Mouse (Mus musculus) mature B cell (primary cell): ENCODE data around the gene Heatr3.
"Not testable (repeated sequence)": the region's sequence is repeated elsewhere in the genome, so short reads cannot be mapped to it uniquely, and the experiment has no call there.

Experiments
- in situ Hi-C: fragments of 300-500 bp; cut with MboI; formaldehyde crosslinking; loops from 2 replicates; pipeline ENCODE4 v1.14.3; 2019

Heatr3 gene

DNA sequence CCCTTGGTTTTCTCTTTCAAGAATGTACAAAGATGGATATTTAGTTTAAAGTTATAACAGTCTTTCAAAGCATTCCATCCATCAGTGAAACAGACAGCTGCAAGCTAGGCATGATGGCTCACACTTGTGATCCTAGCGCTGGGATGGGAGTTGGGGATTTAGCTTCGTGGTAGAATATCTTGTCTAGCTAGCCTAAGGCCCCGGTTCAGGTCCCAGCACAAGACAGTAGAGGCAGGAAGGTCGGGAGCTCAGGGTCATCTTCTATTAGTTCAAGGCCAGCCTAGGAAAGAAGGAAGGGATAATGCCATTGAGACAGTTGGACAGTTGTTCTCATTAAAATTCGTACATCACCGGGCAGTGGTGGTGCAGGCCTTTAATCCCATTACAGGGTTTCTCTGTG, 48.1 kb downstream of the Heatr3 start:
- in situ Hi-C loops, result no loop called here

DNA sequence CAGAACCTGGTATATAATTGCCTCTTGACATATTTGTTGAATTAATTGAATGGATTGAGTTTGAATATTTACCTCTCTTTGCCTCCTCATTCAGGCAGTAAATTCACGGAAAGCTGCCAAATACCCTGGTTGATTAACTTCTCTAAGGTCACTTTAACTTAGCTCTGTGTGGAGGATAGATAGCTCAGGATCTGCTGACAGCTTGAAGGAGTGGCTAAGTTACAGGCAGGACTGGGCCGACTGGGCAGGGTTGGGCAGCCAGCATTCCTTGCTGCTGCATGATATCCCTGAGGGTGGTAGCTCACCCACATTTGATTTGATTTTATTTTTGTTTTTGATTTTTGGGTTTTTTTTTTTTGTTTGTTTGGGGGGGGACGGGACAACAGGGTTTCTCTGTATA, 59.7 kb downstream of the Heatr3 start:
- in situ Hi-C loops, result no loop called here

DNA sequence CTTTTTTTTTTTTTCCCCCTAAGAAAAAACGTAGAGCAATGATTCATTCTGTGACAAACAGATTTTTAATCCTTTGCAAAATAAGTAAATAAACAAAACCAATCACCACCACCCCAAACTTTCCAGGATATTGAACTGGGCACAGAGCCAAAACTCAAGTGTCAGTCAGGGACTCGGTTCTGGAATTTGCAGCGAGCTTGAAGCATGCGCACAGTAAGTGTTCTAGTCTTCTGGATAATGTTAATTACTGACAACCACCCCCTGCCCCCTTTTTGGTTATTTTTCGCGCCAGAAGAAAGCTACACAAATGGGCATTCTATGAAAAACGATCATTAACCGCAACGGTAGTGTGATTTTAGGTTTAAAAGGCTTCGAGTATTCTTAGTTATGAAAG, 60.9 kb downstream of the Heatr3 start:
- in situ Hi-C loops, result no loop called here

DNA sequence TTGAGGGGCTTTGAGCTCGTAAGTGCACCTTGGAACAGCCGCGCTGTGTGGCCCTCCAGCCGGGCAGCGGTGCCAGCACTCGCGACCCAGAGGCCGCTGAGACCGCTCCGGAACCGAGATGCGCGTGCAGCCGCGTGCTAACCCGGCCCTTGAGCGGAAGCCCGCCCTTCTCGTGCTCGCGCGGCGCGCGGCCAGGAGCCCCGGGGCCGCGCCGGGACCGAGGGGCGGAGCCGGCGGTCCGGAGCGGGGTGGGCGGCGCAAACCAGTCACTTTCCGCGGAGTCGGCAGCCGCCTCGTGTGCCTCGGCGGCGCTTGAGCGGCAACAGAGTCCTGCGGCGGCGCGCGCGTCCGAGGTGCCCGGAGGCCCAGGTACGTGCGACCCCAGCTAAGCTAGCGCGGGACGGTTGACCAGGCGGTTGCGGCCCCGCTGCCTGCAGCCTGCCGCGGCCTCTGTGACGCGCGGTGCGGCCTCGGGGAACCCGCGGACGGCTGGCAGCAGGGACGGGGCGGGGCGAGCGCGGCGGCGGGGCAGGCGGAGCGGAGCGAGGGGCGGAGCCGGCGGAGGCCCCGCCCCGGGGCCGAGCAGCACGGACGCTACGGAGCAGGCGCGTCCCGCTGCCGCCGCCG, 61.4 kb downstream of the Heatr3 start, which contains the start of gene Tent4b:
Gene Tent4b (plus strand): TSS at position 269 of the 627 bp plus-strand sequence.
- in situ Hi-C loops, result no loop called here

DNA sequence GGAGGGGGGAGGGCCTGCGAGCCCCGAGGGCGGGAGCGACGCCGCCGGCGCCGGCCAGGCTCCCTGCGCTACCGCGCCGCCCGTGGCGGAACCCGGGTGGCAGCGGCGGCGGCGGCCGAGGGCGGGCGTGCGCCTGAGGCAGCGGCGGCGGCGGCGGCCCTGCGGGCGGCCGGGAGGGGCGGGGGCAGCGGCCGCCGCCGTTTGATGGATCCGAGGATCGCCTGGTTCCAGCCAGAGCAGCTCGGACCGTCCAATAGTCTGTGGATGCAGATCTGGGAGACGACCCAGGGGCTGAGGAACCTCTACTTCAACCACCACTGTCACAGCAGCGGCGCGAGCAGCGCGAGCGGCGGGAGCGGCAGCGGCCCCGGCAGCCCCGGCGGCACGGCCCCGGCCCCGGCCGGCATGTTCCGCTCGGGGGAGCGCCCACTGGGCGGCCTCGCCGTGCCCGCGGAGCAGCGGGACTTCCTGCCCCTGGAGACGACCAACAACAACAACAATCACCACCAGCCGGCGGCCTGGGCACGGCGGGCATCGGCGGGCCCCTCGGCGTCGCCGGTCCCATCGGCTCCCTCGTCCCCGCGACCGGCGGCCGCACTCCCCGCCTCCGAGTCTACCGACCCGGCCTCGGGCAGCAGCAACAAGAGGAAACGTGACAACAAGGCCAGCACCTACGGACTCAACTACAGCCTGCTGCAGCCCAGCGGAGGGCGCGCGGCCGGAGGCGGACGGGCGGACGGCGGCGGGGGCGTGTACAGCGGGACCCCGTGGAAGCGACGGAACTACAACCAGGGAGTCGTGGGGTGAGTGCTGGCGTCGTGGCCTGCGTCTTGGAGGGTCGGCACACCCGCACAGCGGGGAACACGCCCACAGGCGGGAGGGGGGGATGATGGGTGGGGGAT, 62.3 kb downstream of the Heatr3 start:
- in situ Hi-C loops, result no loop called here

DNA sequence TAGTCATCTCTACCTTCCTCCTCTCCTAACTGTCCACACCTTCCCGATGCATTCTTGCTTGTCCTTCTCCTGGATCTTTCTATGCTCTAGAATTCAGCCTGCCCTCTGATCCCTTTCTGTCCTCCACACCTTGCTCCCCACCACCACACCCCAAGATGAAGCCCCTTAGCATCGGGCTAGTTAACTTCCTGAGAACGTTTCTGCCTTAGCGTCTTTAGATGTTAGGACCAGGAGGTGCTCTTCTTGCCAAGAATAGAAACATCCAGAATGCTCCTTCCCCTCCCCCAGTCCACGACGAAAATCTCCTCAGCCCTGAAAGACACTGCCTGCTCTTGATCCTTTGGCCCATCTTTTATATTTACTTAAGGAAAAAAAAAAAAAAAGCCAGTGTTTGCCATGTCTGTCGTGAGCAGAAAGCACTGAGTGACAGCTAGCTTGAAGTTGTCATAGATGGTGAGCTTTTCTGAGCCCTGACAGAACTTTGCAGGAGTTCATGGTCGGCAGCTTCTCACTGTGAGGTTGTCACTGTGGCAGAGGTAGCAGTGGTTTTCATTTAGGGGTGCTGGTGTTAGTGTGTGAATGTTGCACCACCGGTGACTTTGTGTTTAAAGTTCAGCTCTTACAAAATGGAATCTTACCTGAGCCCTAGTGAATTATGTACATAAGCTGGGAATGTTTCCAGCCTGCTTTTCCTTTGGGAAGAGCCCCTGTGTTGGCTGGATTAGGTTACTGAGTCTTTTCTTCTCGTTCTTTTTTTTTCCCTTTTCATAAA, 63.3 kb downstream of the Heatr3 start:
- in situ Hi-C loops, result no loop called here

DNA sequence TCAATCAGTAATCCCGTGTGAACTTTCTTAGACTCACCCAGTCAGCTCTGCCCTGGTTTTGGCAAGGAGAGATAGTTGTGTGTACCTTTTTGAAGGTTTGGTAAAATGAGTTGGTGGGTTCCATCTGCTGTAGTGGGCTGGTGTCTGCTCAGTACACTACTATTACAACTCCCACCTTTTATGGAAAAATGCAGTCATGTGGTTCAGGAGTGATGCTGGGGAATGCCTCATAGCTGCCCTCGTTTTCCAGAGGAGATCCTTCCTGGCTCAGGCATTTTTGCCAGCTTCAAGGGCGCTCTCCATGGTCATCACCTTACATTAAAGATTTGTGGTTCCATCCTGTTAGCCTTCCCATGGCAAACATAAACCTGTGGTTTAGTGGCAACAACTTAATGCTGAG, 64.0 kb downstream of the Heatr3 start:
- in situ Hi-C loops, result no loop called here

DNA sequence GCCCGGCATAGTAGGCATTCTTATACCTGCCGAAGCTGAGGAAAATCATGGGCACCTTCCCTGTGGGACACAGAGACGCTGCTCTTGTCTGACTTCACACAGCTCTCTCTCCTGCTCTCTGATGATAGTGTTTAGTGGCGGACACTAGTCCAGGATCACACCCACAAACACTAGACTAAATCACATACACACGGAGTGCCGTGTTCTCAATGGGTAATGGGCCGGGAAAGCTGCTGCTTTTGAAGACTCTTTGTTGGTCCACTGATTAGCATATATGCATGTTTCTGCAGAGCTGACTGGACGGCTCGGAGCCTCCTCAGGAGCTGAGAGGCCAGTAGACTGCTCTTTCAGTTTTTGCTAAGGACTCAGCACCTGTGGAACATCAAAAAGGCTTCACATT, 68.4 kb downstream of the Heatr3 start:
- in situ Hi-C loops, result no loop called here

DNA sequence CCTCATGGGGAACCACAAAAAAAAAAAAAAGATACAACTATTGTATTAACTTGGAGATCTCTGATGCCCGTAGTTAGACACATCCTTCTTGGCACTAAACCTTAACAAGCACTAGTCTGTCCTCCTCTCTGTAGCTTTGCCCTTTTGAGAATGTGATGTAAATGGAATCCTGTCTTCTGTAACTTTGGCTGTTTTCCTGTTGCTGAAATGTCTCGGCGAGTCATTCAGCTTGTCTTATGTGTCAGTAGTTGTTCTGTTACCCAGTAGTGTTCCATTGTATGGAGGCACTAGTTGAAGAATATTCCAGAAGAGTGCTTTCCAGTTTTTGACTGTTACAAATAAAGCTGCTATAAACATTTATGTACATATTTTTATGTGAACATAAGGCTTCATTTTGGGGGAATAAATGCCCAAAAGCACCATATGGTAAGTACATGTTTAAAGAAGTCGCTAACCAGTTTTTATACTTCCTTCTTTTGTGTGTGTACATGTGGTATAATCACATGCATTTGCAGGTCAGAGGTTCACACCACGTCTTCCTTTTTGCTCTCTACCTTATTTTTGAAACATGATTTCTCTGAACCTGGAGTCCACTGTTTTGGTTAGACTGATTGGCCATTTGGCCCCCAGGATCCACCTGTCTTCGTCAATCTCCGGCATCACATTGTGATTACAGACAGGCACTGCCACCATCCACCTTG, 69.6 kb downstream of the Heatr3 start:
- in situ Hi-C loops, result no loop called here

DNA sequence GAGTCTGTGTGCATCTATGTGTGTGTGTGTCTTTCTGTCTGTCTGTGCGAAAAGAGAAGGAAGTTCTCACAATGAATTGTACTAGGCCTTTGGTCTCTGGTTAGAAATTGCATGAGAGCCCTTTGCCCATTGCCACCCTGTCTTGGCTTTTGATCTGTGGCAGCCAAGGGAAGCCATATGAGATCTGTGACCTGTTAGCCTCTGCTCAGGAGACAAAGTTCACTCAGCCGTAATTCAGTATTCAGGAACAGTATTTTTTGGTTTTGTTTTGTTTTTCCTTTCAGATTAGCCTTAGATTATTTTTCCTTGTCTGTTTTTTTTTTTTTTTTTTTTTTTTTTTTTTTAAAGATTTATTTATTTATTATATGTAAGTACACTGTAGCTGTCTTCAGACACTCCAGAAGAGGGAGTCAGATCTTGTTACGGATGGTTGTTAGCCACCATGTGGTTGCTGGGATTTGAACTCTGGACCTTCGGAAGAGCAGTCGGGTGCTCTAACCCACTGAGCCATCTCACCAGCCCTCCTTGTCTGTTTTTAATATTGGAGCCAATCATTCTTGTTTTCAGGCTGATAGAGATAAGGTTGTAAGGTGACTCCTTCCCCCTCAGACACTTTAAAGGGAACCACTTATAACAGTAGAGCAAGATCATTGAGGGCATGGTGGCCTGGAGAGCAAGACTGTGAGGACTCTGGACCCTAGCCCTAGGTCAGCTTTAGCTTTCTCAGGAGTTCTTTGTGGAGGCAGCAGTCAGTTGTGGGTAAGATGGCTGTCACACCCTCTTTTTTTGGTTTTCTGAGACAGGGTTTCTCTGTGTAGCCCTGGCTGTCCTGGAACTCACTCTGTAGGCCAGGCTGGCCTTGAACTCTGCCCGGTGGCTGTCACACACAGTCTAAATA, 72.5 kb downstream of the Heatr3 start:
- in situ Hi-C loops, result not testable (repeated sequence)

DNA sequence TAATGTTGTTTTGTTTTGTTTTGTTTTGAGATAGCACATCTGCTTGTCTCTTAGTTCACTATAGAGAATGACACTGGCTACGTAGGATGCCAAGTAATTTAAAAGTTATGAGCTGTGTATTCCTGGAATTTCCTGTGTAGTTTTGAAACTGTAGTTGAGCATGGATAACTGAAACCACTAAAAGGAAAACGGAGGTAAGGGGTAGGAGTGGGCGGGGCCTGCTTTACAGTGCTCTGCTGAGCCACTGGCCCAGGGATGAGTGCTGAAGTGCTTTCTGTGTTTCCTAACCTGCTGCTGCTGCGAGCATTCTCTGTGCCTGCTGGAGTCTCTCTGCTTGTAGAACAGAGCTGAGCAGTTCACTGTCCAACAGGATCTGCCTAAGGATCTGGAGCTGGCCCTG, 83.7 kb downstream of the Heatr3 start:
- in situ Hi-C loops, result no loop called here
